Mouse (Mus musculus) myocyte (in vitro differentiated cells): ENCODE data around the gene Pdzd8. TPM values are rescaled to one million over a fixed set of nuclear protein-coding genes. Genes with fewer than 3 reads are reported as not detected.

Experiments
- H3K27me3 ChIP-seq: one replicate; pipeline ENCODE4 v1.6.1; 2011; ENCODE audit not compliant: control insufficient read depth, insufficient read depth, insufficient read length
- H3K36me3 ChIP-seq: one replicate; pipeline ENCODE4 v1.6.1; 2011; ENCODE audit not compliant: control insufficient read depth, insufficient read depth
- H3K4me2 ChIP-seq: one replicate; pipeline ENCODE4 v1.6.1; 2011; ENCODE audit warnings: low read depth, control low read depth
- H3K4me3 ChIP-seq: one replicate; pipeline ENCODE4 v1.5.1; 2011; ENCODE audit warnings: mild to moderate bottlenecking, control low read depth, moderate library complexity
- H3K79me2 ChIP-seq: one replicate; pipeline ENCODE4 v1.6.1; 2011; ENCODE audit not compliant: control insufficient read depth, insufficient read depth
- H3ac ChIP-seq: one replicate; pipeline ENCODE4 v1.6.1; 2011; ENCODE audit not compliant: control insufficient read depth, insufficient read length
- CEBPB ChIP-seq: IDR thresholded peaks from 2 replicates; pipeline ENCODE4 v1.6.1; 2011; ENCODE audit warnings: mild to moderate bottlenecking, moderate library complexity; ENCODE audit not compliant: poor library complexity, insufficient read depth, severe bottlenecking
- E2F4 ChIP-seq: IDR thresholded peaks from one replicate; pipeline ENCODE4 v1.6.1; 2011; ENCODE audit warnings: mild to moderate bottlenecking, control low read depth, moderate library complexity; ENCODE audit not compliant: insufficient read depth
- MAX ChIP-seq: IDR thresholded peaks from one replicate; pipeline ENCODE4 v1.6.1; 2011; ENCODE audit warnings: low read depth, mild to moderate bottlenecking, control low read depth
- MYOD1 ChIP-seq, 3 experiments: IDR thresholded peaks; one replicate each; pipeline ENCODE4 v1.6.1; 2011; ENCODE audit warnings: control low read depth in 2 of 3, low read depth in 2 of 3, mild to moderate bottlenecking in 2 of 3, moderate library complexity in 1 of 3; ENCODE audit not compliant: insufficient read length in 2 of 3, control insufficient read depth in 1 of 3
- MYOG ChIP-seq, 3 experiments: IDR thresholded peaks; one replicate each; pipeline ENCODE4 v1.6.1; 2011; ENCODE audit warnings: control low read depth in 2 of 3, low read depth in 2 of 3, mild to moderate bottlenecking in 2 of 3; ENCODE audit not compliant: insufficient read length in 2 of 3, control insufficient read depth in 1 of 3, insufficient read depth in 1 of 3
- POLR2A ChIP-seq: IDR thresholded peaks from one replicate; pipeline ENCODE4 v1.6.1; 2011; ENCODE audit warnings: low read depth, mild to moderate bottlenecking, control low read depth, moderate library complexity; ENCODE audit not compliant: insufficient read length
- POLR2AphosphoS2 ChIP-seq: IDR thresholded peaks from one replicate; pipeline ENCODE4 v1.6.1; 2011; ENCODE audit warnings: low read depth, control low read depth; ENCODE audit not compliant: insufficient read length
- REST ChIP-seq: IDR thresholded peaks from one replicate; pipeline ENCODE4 v1.6.1; 2011; ENCODE audit warnings: mild to moderate bottlenecking, control low read depth, moderate library complexity; ENCODE audit not compliant: insufficient read depth, insufficient read length
- SRF ChIP-seq: IDR thresholded peaks from one replicate; pipeline ENCODE4 v1.6.1; 2011; ENCODE audit warnings: low read depth; ENCODE audit not compliant: control insufficient read depth, insufficient read length
- TCF12 ChIP-seq: IDR thresholded peaks from one replicate; pipeline ENCODE4 v1.6.1; 2011; ENCODE audit warnings: mild to moderate bottlenecking, control low read depth; ENCODE audit not compliant: poor library complexity, insufficient read depth, severe bottlenecking
- TCF3 ChIP-seq: IDR thresholded peaks from one replicate; pipeline ENCODE4 v1.6.1; 2011; ENCODE audit warnings: low read depth, control low read depth; ENCODE audit not compliant: insufficient read length
- USF1 ChIP-seq: IDR thresholded peaks from one replicate; pipeline ENCODE4 v1.6.1; 2011; ENCODE audit warnings: low read depth, mild to moderate bottlenecking, control low read depth, moderate library complexity
- polyA plus RNA-seq: library from polyadenylated mRNA; unstranded; fragments of >200 nt; fragmentation: generic; extraction: Trizol; gene quantifications from one replicate; pipeline ENCODE4 v1.2.1, GENCODE M21; 2012; ENCODE audit warnings: missing spikeins

Pdzd8 gene
- polyA plus RNA-seq, 1 experiment: 12.2 TPM

DNA sequence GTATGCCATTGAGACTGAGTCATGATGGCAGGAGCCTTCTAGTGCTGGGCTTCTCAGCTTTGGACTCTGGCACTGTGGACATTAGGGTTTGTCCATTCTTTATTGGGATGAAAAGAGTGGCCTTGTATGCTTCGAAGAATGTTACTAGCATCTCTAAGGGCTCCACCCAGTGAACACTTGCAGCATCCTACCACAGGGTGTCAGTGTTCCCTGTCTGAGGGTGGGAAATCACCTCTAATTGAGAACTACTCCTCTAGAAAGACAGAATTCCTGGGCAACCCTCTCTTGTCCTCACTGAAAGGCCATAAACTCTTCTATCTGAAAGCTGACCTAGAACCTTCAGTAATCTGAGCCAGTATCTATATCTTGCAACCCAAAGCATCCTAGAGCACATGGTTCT, 41.6 kb upstream of the Pdzd8 start:
- no peak for TF ChIP-seq SRF
- no peak for TF ChIP-seq MYOD1 (IDR thresholded peaks at IDR 0.05; ENCODE audit: control insufficient read depth in 1 of 3, insufficient read length in 2 of 3, low read depth in 2 of 3)
- TF ChIP-seq TCF12: no peak
- TF ChIP-seq USF1: no peak
- no peak for TF ChIP-seq POLR2A
- no peak for TF ChIP-seq REST
- TF ChIP-seq POLR2AphosphoS2: no peak
- no peak for TF ChIP-seq MYOG (IDR thresholded peaks at IDR 0.05; ENCODE audit: control insufficient read depth in 1 of 3, insufficient read depth in 1 of 3, insufficient read length in 2 of 3, low read depth in 2 of 3)
- TF ChIP-seq E2F4: no peak
- TF ChIP-seq MAX: no peak
- TF ChIP-seq CEBPB: no peak
- TF ChIP-seq TCF3: no peak
- no peak overlapping the region for H3K4me2 ChIP-seq
- no peaks in the 10 kb centered on the region for H3K27me3 ChIP-seq
- no peaks in the 10 kb centered on the region for H3K79me2 ChIP-seq
- no peak overlapping the region for H3ac ChIP-seq
- H3K36me3 ChIP-seq: no peaks in the 10 kb centered on the region
- H3K4me3 ChIP-seq: no peak overlapping the region

GRCm38 (mm10) chr19:59384582-59385495, 39.3 kb upstream of the Pdzd8 start:
- H3K79me2 ChIP-seq: no peaks in the 10 kb centered on the region
- TF ChIP-seq POLR2A (no peak), REST (no peak), MAX (no peak), E2F4 (no peak), MYOG (IDR thresholded peaks at IDR 0.05; ENCODE audit: control insufficient read depth in 1 of 3, insufficient read depth in 1 of 3, insufficient read length in 2 of 3, low read depth in 2 of 3) (no peak), USF1 (no peak), TCF12 (no peak), SRF (no peak), MYOD1 (IDR thresholded peaks at IDR 0.05; ENCODE audit: control insufficient read depth in 1 of 3, insufficient read length in 2 of 3, low read depth in 2 of 3) (no peak), POLR2AphosphoS2 (no peak), CEBPB (no peak), TCF3 (no peak)
- H3K4me2 ChIP-seq: no peak overlapping the region
- H3K4me3 ChIP-seq: no peak overlapping the region
- H3K27me3 ChIP-seq: no peaks in the 10 kb centered on the region
- no peaks in the 10 kb centered on the region for H3K36me3 ChIP-seq
- H3ac ChIP-seq: no peak overlapping the region

GRCm38 (mm10) chr19:59382416-59382917, 36.9 kb upstream of the Pdzd8 start:
- Histone ChIP-seq H3K36me3 (no peaks in the 10 kb centered on the region), H3K27me3 (no peaks in the 10 kb centered on the region), H3K4me3 (no peak overlapping the region), H3K79me2 (no peaks in the 10 kb centered on the region), H3ac (no peak overlapping the region), H3K4me2 (no peak overlapping the region)
- TF ChIP-seq TCF3 (no peak), MAX (no peak)

- no peaks in the 10 kb centered on the region for H3K79me2 ChIP-seq
- H3K36me3 ChIP-seq: no peaks in the 10 kb centered on the region
- H3K4me2 ChIP-seq: no peak overlapping the region
- no peak overlapping the region for H3K4me3 ChIP-seq
- no peaks in the 10 kb centered on the region for H3K27me3 ChIP-seq
- TF ChIP-seq REST (no peak), SRF (no peak), POLR2AphosphoS2 (no peak), POLR2A (no peak), MYOG (IDR thresholded peaks at IDR 0.05; ENCODE audit: control insufficient read depth in 1 of 3, insufficient read depth in 1 of 3, insufficient read length in 2 of 3, low read depth in 2 of 3) (no peak), USF1 (no peak), E2F4 (no peak)
- H3ac ChIP-seq: no peak overlapping the region
Measured at GRCm38 (mm10) chr19:59379995-59380394, 34.4 kb upstream of the Pdzd8 start.

DNA sequence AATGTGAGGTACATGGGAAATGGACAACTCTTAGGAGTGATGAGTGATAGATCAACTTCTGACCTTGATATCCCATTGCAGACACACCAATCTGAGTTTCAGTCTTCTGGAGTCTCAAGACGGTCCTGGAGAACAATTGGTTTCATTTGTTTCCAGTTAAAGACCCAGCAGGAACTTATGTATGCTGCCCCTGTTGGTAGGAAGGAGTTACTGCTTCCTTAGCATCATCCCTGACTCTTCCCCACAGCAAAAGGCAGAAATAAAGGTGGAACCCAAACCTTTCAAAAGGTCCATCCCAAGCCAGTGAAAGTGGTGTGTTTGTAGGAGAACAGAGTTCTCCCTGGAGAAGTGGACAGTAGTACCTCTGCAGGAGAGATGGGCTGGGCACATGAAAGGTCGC, 30.9 kb upstream of the Pdzd8 start:
- TF ChIP-seq SRF (no peak), POLR2AphosphoS2 (no peak), CEBPB (no peak), TCF12 (no peak), E2F4 (no peak), MAX (no peak), TCF3 (no peak), USF1 (no peak), POLR2A (no peak), REST (no peak), MYOD1 (IDR thresholded peaks at IDR 0.05; ENCODE audit: control insufficient read depth in 1 of 3, insufficient read length in 2 of 3, low read depth in 2 of 3) (no peak), MYOG (IDR thresholded peaks at IDR 0.05; ENCODE audit: control insufficient read depth in 1 of 3, insufficient read depth in 1 of 3, insufficient read length in 2 of 3, low read depth in 2 of 3) (no peak)
- H3K27me3 ChIP-seq: no peaks in the 10 kb centered on the region
- H3K36me3 ChIP-seq: no peaks in the 10 kb centered on the region

More for the DNA sequence above, 30.9 kb upstream of the Pdzd8 start:
- no peak overlapping the region for H3K4me3 ChIP-seq
- H3K79me2 ChIP-seq: no peaks in the 10 kb centered on the region
- no peak overlapping the region for H3K4me2 ChIP-seq
- no peak overlapping the region for H3ac ChIP-seq
